Mouse (Mus musculus) megakaryocyte, embryonic 14.5 days (primary cell): Measurements from ENCODE around the gene Map7d2.

Source experiments
- FLI1 ChIP-seq: IDR thresholded peaks from 2 replicates; pipeline ENCODE4 v1.6.1; 2012; ENCODE audit warnings: low read length, inconsistent platforms, mixed read lengths
- GATA1 ChIP-seq: IDR thresholded peaks from 3 replicates; pipeline ENCODE4 v1.6.1; 2012; ENCODE audit warnings: mixed read lengths, low read length, inconsistent platforms, borderline replicate concordance

DNA sequence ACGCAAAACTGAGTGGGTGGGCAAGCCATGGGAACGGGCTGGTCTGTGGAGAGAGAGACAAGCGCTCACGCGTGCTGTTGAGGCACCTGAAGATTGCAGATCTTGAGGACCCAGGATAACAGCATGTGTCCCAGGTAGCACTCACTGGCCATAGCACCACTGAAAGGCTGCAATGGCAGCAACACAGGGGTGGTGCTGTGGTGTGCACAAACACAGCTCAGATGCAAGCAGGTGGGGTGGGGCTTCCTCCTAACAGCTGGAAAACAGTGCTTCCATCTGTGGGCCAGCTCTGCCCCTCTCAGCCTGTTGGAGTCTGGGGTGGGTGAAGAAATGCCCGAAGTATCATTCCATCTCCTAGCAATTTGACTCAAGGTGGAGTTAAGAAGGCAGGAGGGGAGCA is 112.0 kb downstream of the Map7d2 start, which contains the start of gene Bclaf3:
- TF ChIP-seq GATA1 (no peak), FLI1 (no peak)
